In genomic region chr6:107218309-107218708, GRCm38 (mm10) we compare ENCODE assay signal across 20 mouse cellular contexts.
"Had no signal": no experiment of that assay in that cellular context is flagged by ENCODE, and none has a peak within 500 bp of the region (broad histone marks: within the 10 kb centered on the region; RNA-seq: fewer than 3 reads in every experiment).

No protein-coding gene starts in this region.

- ATAC-seq: midbrain, embryonic 16.5 days had no signal

- H3K27me3 ChIP-seq: midbrain, embryonic 12.5 days; neural tube, embryonic 13.5 days; neural tube, embryonic 15.5 days had no signal

- H3K4me1 ChIP-seq: midbrain, embryonic 10.5 days; midbrain, embryonic 12.5 days; neural tube, embryonic 13.5 days; neural tube, embryonic 15.5 days had no signal

- H3K9ac ChIP-seq: lung, embryonic 14.5 days; midbrain, embryonic 12.5 days; neural tube, embryonic 13.5 days; neural tube, embryonic 15.5 days had no signal

- H3K4me2 ChIP-seq: lung, embryonic 14.5 days; midbrain, embryonic 12.5 days; neural tube, embryonic 13.5 days; neural tube, embryonic 15.5 days had no signal

- H3K27ac ChIP-seq: macrophage; midbrain, embryonic 10.5 days; midbrain, embryonic 12.5 days; neural tube, embryonic 13.5 days; neural tube, embryonic 15.5 days had no signal

- H3K4me3 ChIP-seq: midbrain, embryonic 10.5 days; midbrain, embryonic 12.5 days; myocyte; neural tube, embryonic 13.5 days; neural tube, embryonic 15.5 days had no signal

- H3K9me3 ChIP-seq: midbrain, embryonic 10.5 days; midbrain, embryonic 12.5 days; neural tube, embryonic 13.5 days; neural tube, embryonic 15.5 days had no signal

- DNase-seq: lung, adult 18-20 months; lung, embryonic 14.5 days; lung, postnatal 14 days; lung, postnatal 36 days; midbrain, embryonic 14.5 days; retina, postnatal 1 day; right cerebral cortex, adult 18-20 months; right cerebral cortex, postnatal 25 days; right cerebral cortex, postnatal 4 days; spleen, adult 18-20 months; thymus, adult 18-20 months; thymus, postnatal 14 days; thymus, postnatal 36 days had no signal

- H3K36me3 ChIP-seq: midbrain, embryonic 10.5 days; midbrain, embryonic 12.5 days; neural tube, embryonic 13.5 days; neural tube, embryonic 15.5 days had no signal
